Mouse (Mus musculus) naive thymus-derived CD4-positive, alpha-beta T cell, adult 2 months (primary cell): ENCODE data around the gene Uimc1.
A peak's percentile ranks its signal among the peaks of the same experiment; 100 is the strongest.

ENCODE experiments used
- DNase-seq: peaks from one replicate; pipeline ENCODE4 v3.0.0-alpha.2; 2011; ENCODE audit warnings: low read depth

Uimc1 gene

DNA sequence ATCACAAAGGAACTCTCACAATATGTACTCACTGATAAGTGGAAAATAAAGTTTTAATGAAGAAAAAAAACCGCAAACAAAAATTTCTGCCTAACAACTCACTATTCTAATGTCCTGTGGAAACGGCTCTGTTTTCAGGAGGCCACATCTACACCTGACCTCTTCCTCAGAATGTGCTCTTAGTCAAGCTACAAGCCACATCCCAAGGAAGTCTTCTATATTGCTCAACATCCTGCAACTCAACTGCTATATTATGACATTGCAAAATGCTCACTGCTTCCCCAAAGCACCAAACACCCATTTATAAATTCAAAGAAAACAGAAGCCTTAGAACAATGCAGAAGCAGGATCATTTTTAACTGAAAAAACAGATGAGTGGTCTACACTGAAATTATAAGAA lies 60.1 kb downstream of the Uimc1 start:
- no peak for DNase-seq

GRCm38 (mm10) chr13:55024215-55024614 lies 75.9 kb downstream of the Uimc1 start:
- peak; percentile 6 for DNase-seq

DNA sequence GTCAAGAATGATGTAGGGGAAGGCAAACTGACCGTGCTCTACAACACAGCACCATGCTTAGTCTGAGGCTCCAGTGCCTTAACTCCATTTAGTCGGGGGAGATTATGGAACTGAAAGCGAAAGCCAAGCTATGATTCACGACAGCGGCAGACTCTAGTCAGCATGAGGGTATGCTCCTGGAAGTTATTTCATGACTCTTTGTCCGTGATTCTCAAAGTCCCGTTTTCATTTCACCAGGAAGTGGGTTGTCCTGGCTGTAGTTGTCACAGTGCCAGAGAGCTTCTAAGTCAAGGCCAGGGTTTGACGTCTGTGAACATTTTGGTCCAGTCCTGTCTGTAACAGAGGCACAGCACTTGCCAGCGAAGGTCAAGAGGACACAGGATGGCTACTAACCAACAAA lies 77.4 kb downstream of the Uimc1 start:
- DNase-seq, result peak; percentile 66

DNA sequence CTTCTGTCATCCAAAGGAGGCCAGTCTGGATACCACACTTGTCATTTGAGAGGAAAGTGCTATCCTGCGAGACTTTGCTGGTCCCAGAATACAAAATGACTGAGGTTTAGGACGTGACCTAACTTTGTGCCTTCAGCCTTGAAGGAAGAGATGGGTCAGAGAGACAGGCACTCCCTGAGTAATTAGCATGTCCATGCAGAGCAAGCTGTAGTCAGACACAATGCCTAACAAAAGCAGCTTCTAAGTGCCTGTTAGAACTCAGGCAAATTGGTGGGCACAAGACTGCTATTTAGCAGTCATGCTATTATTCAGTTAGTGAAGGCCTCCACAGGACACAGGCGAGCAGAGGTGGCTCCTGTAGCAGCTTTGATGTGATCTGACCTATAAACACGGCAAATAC lies 77.8 kb downstream of the Uimc1 start:
- no peak for DNase-seq

DNA sequence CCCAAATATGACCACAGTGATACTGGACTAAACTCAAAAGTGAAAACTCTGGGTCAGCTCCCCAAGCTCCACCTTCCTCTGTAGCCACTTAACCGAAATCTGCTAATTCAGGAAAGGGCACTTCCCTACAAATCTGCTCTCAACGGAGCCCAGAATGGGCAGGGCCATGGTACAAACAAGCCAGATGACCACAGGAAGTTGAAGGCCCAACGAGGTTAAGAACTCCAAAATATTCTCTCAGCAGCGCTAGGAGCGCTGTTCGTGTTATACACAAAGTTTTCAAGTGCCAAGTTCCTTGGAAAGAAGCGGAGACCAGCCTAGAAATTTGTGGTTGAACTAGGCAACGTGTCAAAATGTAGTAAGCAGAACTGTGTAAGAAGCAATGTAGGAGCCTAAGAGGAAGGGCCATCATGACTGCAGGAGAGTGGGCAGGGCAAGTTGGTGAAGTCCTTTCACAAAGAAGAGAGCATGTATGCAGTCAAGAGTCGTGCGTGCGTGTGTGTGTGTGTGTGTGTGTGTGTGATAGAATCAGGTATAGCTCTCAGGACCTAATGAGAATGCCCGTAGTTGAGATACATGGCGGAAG lies 78.8 kb downstream of the Uimc1 start, which contains the start of gene Hk3:
Hk3 (minus strand) TSS at position 192 of the 586 bp plus-strand sequence.
- peak; percentile 9 for DNase-seq

GRCm38 (mm10) chr13:55020051-55020450 lies 80.0 kb downstream of the Uimc1 start:
- peak; percentile 15 for DNase-seq

GRCm38 (mm10) chr13:55019181-55019580 lies 80.9 kb downstream of the Uimc1 start:
- no peak for DNase-seq

DNA sequence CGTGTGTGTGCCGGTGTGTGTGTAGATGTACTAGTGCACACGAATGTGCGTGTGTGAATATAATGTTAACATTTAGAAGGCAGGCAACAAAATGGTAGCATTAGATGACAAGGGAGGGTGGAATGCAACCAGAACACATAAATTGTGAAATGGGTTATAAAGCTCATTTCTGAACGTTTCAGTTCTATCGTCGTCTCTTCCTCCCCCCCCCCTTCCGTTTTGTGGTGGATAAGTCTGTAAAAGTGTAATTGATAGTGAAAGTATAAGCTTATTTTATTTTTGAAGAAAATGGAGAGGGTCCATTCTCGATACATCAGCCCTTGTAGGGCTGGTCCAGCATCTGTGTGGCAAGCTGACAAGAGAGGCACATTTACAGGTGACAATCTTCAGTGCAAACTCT lies 81.4 kb downstream of the Uimc1 start:
- no peak for DNase-seq

DNA sequence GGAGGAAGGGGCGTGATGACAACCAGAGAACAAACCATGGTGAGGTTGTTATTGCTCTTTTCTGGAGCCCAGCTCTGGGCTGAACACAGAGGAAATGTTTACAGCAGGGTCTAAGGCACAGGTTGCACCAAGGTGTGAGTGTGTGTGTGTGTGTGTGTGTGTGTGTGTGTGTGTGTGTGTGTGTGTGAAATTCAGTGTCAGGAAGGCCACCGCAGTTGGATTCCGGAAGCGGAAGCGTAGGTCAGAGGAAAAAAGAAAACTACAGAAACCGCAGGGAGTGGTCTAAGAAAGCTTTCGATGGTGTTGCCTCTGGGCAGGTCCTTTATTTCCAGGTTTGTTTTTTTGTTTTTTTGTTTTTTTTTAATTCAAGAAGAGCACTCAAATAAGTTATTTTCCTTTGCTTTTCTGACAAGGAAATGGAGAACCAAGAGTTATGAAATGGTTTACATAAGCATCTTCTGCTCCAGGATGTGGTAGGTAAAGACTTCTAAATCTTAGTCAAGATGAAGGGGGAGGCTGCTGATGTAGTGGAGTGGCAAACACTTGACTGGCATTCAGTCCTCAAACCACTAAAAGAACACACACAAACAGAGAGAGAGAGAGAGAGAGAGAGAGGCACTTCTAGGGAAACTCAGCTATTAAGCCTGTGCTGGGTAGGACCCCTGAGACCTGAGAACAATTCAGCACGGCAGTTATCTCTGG lies 82.1 kb downstream of the Uimc1 start:
- peak; percentile 83 for DNase-seq

DNA sequence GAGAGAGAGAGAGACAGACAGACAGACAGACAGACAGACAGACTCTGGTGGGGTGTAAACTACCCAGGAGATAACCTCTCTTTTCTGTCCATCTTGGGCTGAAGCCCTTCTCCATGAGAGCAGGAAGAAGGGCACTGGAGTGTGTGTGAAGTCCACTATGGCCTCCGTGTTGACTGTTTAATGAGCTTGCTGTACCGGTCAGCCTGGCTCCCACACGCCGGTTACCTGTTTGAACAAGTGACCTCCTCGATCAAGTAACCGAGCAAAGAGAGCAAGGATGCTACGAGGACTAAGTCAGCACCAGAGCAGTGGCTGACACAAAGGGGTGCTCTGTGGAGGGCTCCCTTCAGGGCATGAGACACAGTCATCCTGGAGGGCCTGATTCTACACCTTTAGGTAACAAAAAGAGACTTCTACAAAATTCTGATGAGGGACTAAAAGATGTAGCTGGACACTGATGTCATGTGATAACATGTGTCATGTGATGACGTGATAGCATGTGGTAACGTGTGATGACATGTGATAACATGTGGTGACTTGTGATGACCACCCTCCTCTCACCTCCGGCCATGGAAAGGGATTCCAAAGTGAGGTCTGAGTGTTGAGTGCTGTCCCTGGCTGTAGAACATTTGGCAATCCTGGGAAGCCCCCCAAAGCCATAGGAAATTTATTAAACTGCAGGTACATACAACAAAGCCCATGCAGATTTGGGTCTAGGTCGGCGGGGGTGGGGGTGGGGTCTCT lies 82.8 kb downstream of the Uimc1 start:
- DNase-seq, result peak; percentile 37

DNA sequence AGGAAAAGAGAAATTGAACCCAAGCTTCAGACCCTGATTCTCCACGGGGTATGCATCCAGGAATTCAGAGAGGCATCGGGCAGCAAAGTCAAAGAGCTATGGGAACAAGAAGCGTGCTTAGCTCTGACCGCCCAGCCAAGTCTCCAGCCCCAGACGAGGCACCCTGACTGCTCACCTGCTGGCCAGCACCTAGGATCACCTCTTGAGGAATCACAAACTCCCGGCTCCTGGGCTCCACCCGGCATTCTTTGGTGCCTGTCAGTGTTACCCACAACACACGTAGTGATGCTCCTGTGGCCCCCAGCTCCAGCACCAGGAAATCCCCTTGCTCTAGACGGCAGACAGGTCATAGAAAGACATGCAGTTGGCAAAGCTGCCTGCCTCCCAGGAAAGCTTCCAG lies 85.6 kb downstream of the Uimc1 start:
- DNase-seq, result no peak

DNA sequence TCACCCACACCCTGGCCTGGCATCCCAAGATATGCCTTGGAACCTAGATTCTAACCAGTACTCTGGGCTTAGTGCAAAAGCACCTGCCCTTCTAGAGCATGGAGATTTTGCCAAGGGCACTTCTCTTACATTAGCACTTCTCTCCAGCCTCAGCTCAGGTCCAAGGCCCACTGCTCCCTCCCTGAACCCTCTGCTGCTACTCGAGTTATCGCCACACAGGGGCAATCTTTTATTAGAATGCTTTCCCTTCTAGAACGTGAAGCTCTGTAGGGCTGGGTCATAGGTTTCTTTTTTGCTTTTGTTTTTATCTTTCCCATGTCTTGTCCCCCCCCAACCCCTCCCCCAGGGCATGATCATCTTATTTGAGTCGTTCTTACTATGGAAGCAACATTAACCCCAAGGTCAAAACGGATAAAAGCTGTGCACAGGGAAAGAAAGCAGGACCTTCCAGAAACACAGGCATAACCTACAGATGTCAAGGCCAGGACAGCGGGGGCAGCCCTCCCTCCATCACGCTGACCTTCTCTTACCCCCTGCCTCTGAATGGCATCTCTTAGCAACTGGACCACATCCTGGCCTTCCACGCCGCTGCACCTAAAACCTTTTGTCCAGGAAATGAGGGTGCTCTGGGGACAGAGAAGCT lies 86.3 kb downstream of the Uimc1 start:
- peak; percentile 52 for DNase-seq

GRCm38 (mm10) chr13:55011981-55012478 lies 88.1 kb downstream of the Uimc1 start:
- DNase-seq, result peak; percentile 35

DNA sequence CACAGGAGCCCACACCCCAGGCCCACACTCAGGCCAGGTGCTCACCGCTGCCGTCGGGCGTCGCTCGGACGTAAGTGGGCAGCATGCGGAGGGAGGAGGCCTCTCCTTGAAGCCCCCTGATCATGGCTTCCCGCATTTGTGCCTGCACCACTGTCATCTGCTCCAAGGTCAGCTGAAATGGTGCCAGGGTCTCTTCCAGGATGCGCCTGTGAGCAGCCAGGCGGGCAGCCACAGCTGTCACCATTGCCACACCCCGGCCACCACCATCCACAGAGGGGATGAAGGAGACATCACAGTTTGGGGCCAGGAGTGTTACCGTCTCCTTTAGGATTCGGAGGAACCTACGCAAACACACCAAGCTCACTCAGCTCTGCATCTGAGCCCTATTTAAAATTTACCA lies 89.0 kb downstream of the Uimc1 start:
- no peak for DNase-seq

GRCm38 (mm10) chr13:55008589-55008988 lies 91.5 kb downstream of the Uimc1 start:
- no peak for DNase-seq

GRCm38 (mm10) chr13:55006415-55006742 lies 93.7 kb downstream of the Uimc1 start:
- no peak for DNase-seq

- no peak for DNase-seq
These were observed 94.2 kb downstream of the Uimc1 start for GRCm38 (mm10) chr13:55005691-55006414.

GRCm38 (mm10) chr13:55004646-55005045 lies 95.5 kb downstream of the Uimc1 start:
- DNase-seq, result no peak

GRCm38 (mm10) chr13:55002090-55002489 lies 98.0 kb downstream of the Uimc1 start:
- DNase-seq, result no peak

GRCm38 (mm10) chr13:55000433-55000832 lies 99.7 kb downstream of the Uimc1 start:
- no peak for DNase-seq

DNA sequence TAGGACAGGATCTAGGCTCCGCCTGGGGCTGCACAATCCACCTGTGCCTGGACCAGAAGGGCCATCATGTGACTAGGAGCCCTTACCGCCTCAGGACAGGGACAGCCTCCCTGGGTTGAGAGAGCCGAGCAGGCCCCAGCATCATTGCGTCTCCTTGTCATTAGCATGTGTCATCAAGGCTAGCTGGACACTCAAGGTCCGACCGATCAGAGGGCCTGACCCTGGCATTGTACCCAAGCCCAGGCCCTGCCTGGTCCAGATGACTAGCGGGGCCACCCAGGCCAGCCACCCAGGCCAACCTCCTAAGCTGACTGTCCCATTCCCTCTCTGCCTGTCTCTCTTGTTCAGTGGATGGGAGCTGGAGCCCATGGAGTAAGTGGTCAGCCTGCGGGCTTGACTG lies 102.5 kb downstream of the Uimc1 start:
- no peak for DNase-seq

DNA sequence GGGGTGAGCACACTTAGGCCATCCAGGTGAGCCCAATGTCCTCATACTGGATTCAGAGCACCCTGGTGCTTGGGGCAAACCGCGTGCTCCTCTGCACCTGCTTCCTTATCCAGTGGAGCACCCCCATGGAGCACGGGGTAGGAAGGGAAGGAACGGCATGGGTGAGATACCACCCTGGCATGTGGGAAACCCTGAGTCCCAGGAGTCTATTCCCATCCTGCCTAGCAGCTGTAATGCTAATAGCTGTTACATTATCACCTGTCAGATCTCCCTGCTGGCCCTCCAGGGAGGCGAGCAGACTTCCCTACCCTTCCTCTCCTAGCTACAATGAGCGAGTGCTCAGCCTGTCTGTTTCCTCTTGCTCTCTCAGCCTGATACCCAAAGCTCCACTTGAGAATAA lies 104.9 kb downstream of the Uimc1 start:
- no peak for DNase-seq
